Mouse (Mus musculus) C2C12 (cell line): ENCODE results near the gene Ankrd24.

ENCODE experiments used
- CEBPB ChIP-seq: IDR thresholded peaks from one replicate; pipeline ENCODE4 v1.6.1; 2011; ENCODE audit warnings: low read depth, mild to moderate bottlenecking, control low read depth, moderate library complexity
- MYOG ChIP-seq: IDR thresholded peaks from one replicate; pipeline ENCODE4 v1.6.1; 2011; ENCODE audit not compliant: control insufficient read depth, insufficient read length; ENCODE audit errors: extremely low read depth

GRCm38 (mm10) chr10:81598871-81599270 lies 29.5 kb upstream of the Ankrd24 start:
- no peak for TF ChIP-seq MYOG
- no peak for TF ChIP-seq CEBPB
